Mouse (Mus musculus): ENCODE measurements at regions not wholly inside any gene's neighbourhood (a gene's known extent, or its start where the extent isn't known, plus 50 kb on each side); places are given as distances from the start of the nearest gene placed in this dataset.
A peak's percentile ranks its signal among the peaks of the same experiment; 100 is the strongest.

- DNase-seq = peak; percentile 68
Measured at GRCm38 (mm10) chr13:46350075-46350747, 68.0 kb upstream of the Rbm24 start.

DNA sequence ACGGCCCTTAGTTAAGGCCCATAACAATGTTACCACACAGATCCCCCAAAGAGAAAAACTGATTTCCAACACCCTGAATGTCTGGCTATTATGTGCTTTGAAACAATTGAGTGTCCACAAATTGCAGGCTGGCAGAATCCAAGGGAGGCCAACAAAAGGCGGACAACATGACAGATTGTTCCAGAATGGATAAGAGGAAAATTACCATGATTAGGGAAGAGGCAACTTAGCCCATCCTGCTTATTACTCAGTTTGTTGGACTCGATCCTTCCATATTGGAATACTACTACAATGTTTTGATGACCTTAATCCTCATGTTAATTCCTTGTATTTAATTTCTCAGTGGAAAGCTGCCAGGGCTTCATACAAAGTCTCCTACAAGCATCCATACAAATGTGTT, 62.9 kb upstream of the Rbm24 start:
- no peak for DNase-seq

DNA sequence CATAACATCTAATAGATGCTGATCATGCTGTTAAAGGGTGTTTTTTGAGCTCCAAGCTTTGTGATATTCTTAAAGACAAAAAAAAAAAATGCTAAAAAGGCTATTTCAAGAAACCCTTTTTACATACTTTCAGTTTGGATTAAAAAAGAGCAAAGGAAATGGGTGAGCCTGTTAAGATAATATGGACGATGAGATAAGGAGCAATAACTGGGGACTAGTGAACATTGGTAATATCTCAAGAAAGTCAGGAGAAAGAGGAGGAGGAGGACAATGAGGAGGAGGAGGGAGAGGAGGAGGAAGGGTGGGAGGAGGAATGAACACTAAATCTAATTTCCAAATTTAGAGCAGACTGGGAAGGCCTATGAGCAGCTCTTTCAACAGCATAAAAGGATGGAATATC, 62.3 kb upstream of the Rbm24 start:
- DNase-seq = no peak

DNA sequence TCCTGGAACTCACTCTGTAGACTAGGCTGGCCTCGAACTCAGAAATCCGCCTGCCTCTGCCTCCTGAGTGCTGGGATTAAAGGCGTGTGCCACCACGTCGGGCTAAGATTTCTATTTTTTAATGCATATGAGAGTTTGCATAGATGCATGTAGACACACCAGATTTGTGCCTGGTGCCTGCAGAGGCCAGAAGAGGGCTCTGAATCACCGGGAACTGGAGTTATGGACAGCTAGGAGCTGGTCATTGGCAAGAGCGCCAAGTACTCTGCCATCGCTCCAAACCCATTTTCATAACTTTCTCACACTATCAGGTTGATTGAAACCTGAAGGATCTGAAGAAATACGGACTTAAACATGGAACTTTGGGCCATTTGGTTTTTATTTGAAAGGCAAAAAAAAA, 61.2 kb upstream of the Rbm24 start:
- DNase-seq = no peak

GRCm38 (mm10) chr13:46360495-46361120, 57.6 kb upstream of the Rbm24 start:
- no peak for DNase-seq

GRCm38 (mm10) chr13:46363456-46364201, 54.6 kb upstream of the Rbm24 start:
- DNase-seq = no peak

GRCm38 (mm10) chr13:46364202-46364912, 53.9 kb upstream of the Rbm24 start:
- no peak for DNase-seq

GRCm38 (mm10) chr13:46365292-46365691, 52.9 kb upstream of the Rbm24 start:
- DNase-seq = no peak
